Mouse (Mus musculus) neural tube, embryonic 15.5 days (tissue): ENCODE data around the gene Snx20. TPM values are rescaled to one million over a fixed set of nuclear protein-coding genes. Genes with fewer than 3 reads are reported as not detected.

Experiments used
- ATAC-seq: fragments of 200-750 bp; cut with Nextera tagmentation; 2 replicates; pipeline ENCODE4 v1.8.0; 2017; ENCODE audit warnings: mild to moderate bottlenecking, moderate TSS enrichment, moderate library complexity; ENCODE audit not compliant: low FRiP score
- H3K27ac ChIP-seq: fragments of 300-500 bp; sonication (generic); replicated peaks from 2 replicates; pipeline ENCODE4 v1.5.1; 2015; ENCODE audit warnings: mild to moderate bottlenecking, inconsistent platforms
- H3K27me3 ChIP-seq: fragments of 300-500 bp; sonication (generic); replicated peaks from 2 replicates; pipeline ENCODE4 v1.6.1; 2015; ENCODE audit warnings: inconsistent platforms
- H3K36me3 ChIP-seq: fragments of 300-500 bp; sonication (generic); 2 replicates; pipeline ENCODE4 v1.6.1; 2015; ENCODE audit warnings: inconsistent platforms
- H3K4me1 ChIP-seq: fragments of 300-500 bp; sonication (generic); 2 replicates; pipeline ENCODE4 v1.6.1; 2015; ENCODE audit warnings: inconsistent platforms
- H3K4me2 ChIP-seq: fragments of 300-500 bp; sonication (generic); 2 replicates; pipeline ENCODE4 v1.6.1; 2015; ENCODE audit warnings: inconsistent platforms, mild to moderate bottlenecking, moderate library complexity
- H3K4me3 ChIP-seq: fragments of 300-500 bp; sonication (generic); replicated peaks from 2 replicates; pipeline ENCODE4 v1.5.1; 2015; ENCODE audit warnings: mild to moderate bottlenecking, inconsistent platforms
- H3K9ac ChIP-seq: fragments of 300-500 bp; sonication (generic); replicated peaks from 2 replicates; pipeline ENCODE4 v1.6.1; 2015; ENCODE audit warnings: mild to moderate bottlenecking, inconsistent platforms
- H3K9me3 ChIP-seq: fragments of 300-500 bp; sonication (generic); replicated peaks from 2 replicates; pipeline ENCODE4 v1.6.1; 2016; ENCODE audit warnings: inconsistent platforms
- WGBS: fragments of 180-500 bp; shearing (Covaris S2); methylation state at CpG from one replicate; pipeline ENCODE4 v1.1.7; 2015; ENCODE audit warnings: mixed read lengths; 5-methylcytosine and 5-hydroxymethylcytosine counted together
- polyA plus RNA-seq: library from polyadenylated mRNA; unstranded; fragments of >200 nt; fragmentation: Nextera tagmentation; extraction: Ambion mirVana; gene quantifications from 2 replicates; pipeline ENCODE4 v1.2.1, GENCODE M21; 2015

Snx20 gene
- polyA plus RNA-seq, 1 experiment from 2014 or later = 1.2 TPM

DNA sequence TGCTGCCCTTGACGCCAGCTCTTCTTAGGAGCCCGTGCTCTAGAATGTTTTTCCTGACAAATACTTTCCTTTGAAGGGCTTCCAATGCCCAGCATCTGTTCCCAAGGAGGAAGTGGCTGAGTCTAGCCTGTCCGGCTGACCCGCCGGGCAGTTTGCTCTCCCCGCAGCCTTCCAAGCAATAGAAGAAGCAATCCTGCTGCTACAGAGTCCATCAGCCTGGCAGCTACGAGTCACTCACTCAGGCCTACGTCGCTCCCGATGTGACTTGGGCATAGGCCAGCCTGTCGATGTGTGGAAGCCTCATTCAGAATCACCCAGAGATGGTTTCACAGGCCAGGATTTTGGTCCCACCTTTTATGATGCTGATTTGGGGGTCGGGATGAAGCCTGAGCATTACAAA lies 39.9 kb downstream of the Snx20 start:
- no peak for ATAC-seq

DNA sequence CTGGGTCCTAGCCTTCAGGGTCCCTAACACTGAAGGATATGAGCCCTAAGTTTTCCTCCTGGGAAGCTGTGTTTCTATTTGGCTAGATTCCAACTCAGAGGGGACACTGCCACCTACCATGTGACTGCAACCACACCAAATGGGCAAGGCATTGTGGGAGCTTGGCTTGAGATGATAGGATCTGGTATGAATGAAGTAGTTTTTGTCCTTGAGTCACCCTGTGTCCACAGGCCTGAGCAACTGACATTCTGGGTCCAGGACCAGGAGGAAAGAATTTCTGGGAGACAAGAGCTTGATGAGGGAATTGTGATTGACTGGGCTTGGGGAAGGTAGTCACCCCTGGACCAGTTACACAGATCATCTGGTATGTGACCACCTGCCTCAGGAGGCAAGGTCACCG lies 42.0 kb downstream of the Snx20 start:
- H3K4me3 ChIP-seq = no peak overlapping the region
- WGBS = 96% methylated on average over 1 of the region's 1 CpGs
- no peaks in the 10 kb centered on the region for H3K9me3 ChIP-seq
- no peaks in the 10 kb centered on the region for H3K27me3 ChIP-seq
- H3K4me2 ChIP-seq = no peak overlapping the region
- no peaks in the 10 kb centered on the region for H3K36me3 ChIP-seq
- H3K27ac ChIP-seq = no peak overlapping the region
- no peak for ATAC-seq
- no peak overlapping the region for H3K9ac ChIP-seq
- H3K4me1 ChIP-seq = 0 out of 2 replicates have a peak, but pooled peaks cover 9% of the 10 kb centered on the region

More for the DNA sequence above, 39.9 kb downstream of the Snx20 start:
- Histone ChIP-seq H3K4me3 (no peak overlapping the region), H3K4me2 (no peak overlapping the region), H3K4me1 (0 out of 2 replicates have a peak, but pooled peaks cover 9% of the 10 kb centered on the region), H3K9ac (no peak overlapping the region), H3K36me3 (no peaks in the 10 kb centered on the region), H3K9me3 (no peaks in the 10 kb centered on the region), H3K27ac (no peak overlapping the region), H3K27me3 (no peaks in the 10 kb centered on the region)
- WGBS = 81% methylated on average over 12 of the region's 12 CpGs

DNA sequence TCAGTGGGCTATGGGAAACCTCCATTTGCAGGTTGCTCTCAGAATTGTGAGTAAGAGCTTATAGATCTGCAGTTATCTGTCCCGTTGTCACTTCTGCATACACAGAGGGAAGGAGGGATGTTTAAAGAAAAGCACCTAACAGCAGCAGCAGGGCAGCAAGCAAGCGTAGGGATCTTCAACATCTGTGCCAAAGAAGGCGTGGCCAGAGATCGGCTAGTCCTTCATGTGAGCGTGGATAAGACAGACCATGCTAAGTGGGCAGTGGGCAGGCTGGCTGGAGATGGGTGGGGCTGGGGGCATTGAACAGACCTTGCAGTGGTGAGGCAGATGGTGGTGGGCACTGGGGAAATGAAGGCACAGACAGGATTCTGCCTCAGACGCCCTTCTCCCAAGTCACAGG lies 45.7 kb downstream of the Snx20 start:
- Histone ChIP-seq H3K27ac (no peak overlapping the region), H3K4me2 (no peak overlapping the region), H3K4me1 (0 out of 2 replicates have a peak, but pooled peaks cover under 1% of the 10 kb centered on the region), H3K9me3 (no peaks in the 10 kb centered on the region), H3K4me3 (no peak overlapping the region), H3K36me3 (no peaks in the 10 kb centered on the region), H3K27me3 (no peaks in the 10 kb centered on the region), H3K9ac (no peak overlapping the region)
- 82% methylated on average over 6 of the region's 6 CpGs for WGBS
- ATAC-seq = no peak

DNA sequence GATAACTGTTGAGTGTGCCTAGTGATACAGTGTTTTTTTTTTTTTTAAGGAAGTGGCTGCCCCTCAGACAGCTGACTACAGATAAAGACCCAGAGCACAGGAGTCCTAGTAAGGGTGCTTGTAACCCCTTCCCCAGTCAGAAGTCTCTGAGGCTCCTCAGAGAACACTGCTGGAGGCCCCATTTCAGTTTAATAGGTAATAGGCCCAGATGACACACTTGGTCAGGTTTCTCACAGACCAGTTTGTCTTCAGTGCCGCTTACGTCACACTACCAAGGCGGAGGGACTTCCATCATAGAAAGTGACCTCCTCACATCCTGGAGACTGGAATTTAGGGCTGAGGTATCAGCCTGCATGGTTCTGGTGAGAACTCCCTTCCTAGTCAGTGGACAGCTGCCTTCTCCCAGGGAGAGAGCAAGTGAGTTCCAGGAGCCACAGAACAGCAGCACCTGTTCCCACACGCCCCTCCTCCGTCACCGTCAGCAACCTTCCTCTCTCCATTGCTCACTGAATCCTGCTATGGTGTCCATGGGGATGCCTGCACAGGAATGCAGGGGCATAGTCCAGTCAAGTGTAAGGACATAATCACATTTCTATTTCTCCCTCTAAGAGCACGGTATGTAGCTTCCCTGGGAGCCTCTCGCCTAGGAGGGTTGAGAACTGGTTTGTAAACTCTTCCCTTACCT lies 47.6 kb downstream of the Snx20 start:
- Histone ChIP-seq H3K9ac (no peak overlapping the region), H3K4me3 (no peak overlapping the region), H3K36me3 (no peaks in the 10 kb centered on the region), H3K27ac (no peak overlapping the region), H3K4me1 (no peaks in the 10 kb centered on the region), H3K27me3 (no peaks in the 10 kb centered on the region), H3K9me3 (no peaks in the 10 kb centered on the region), H3K4me2 (no peak overlapping the region)
- no peak for ATAC-seq
- 86% methylated on average over 8 of the region's 8 CpGs for WGBS

DNA sequence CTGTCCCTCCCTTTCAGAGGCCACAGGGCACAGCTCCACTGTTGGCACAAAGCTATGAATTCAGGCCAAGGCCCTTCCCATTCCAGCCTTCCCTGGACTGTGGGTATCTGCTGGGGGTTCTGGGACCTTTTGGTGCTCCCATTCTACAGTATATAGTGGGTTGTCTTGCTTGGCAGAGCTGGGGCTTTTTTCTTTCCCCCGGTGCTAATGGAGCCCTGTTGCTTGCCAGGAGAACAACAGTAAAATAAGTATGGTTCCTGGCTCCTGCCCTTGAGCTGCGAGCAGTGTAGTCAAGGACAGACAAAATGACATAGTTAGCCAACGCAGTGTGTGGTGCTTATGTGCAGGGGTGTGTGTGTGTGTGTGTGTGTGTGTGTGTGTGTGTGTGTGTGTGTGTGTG lies 52.1 kb downstream of the Snx20 start:
- H3K9ac ChIP-seq = no peak overlapping the region
- WGBS = 86% methylated on average over 3 of the region's 3 CpGs
- no peak overlapping the region for H3K4me3 ChIP-seq
- ATAC-seq = no peak
- peaks cover 16% of the 10 kb centered on the region for H3K4me1 ChIP-seq
- H3K4me2 ChIP-seq = no peak overlapping the region
- H3K36me3 ChIP-seq = no peaks in the 10 kb centered on the region
- no peaks in the 10 kb centered on the region for H3K9me3 ChIP-seq
- no peak overlapping the region for H3K27ac ChIP-seq
- H3K27me3 ChIP-seq = no peaks in the 10 kb centered on the region

GRCm38 (mm10) chr8:88580785-88581184 lies 55.1 kb downstream of the Snx20 start:
- Histone ChIP-seq H3K27ac (no peak overlapping the region), H3K4me3 (no peak overlapping the region), H3K4me1 (peaks cover 38% of the 10 kb centered on the region), H3K36me3 (no peaks in the 10 kb centered on the region), H3K9me3 (no peaks in the 10 kb centered on the region), H3K27me3 (no peaks in the 10 kb centered on the region), H3K4me2 (no peak overlapping the region), H3K9ac (no peak overlapping the region)
- WGBS = 90% methylated on average over 7 of the region's 7 CpGs
- ATAC-seq = no peak

DNA sequence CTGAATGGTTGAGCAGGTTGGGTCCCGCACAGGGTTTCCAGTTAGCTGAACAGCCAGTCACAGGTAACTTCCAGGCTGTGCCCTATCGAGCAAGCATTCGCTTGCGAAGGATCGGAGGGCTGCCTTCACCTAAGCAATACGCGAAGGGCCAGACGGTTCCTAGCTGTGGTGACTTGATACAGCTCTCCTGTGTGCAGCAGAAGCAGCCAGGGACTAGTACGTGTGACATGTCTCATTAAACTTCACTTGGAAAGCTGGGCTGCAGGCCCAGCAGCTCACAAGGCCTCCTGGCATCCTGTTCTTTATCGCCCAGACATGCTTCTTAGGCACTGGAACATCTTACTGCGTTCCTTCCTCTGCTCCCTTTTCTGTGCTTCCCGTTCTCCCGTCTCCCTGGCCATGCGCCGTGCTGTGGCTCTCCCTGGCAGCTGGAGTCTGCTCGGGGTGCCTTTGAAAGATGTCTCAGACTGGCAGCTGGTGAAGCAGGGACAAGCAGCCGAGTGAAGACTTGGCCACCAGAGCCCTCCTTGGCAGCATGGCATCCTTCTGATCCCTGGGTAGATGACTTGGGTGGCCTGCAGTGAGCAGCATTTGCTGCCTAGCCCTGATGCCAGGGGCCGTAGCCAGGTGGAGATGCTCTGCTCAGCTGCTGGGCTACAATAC lies 56.1 kb downstream of the Snx20 start:
- ATAC-seq = no peak
- Histone ChIP-seq H3K4me1 (peaks cover 39% of the 10 kb centered on the region), H3K27ac (peak overlapping the region; percentile 23), H3K27me3 (no peaks in the 10 kb centered on the region), H3K4me3 (no peak overlapping the region), H3K9ac (no peak overlapping the region), H3K36me3 (no peaks in the 10 kb centered on the region), H3K4me2 (no peak overlapping the region), H3K9me3 (no peaks in the 10 kb centered on the region)
- WGBS = 64% methylated on average over 18 of the region's 18 CpGs

GRCm38 (mm10) chr8:88579246-88579645 lies 56.7 kb downstream of the Snx20 start:
- Histone ChIP-seq H3K36me3 (no peaks in the 10 kb centered on the region), H3K4me3 (no peak overlapping the region), H3K4me2 (no peak overlapping the region), H3K27ac (peak overlapping the region; percentile 23; the same call in 1 of the 2 replicates), H3K9me3 (no peaks in the 10 kb centered on the region), H3K9ac (no peak overlapping the region), H3K4me1 (peaks cover 39% of the 10 kb centered on the region), H3K27me3 (no peaks in the 10 kb centered on the region)
- WGBS = 42% methylated on average over 7 of the region's 7 CpGs
- no peak for ATAC-seq

GRCm38 (mm10) chr8:88578413-88579175 lies 57.3 kb downstream of the Snx20 start:
- Histone ChIP-seq H3K4me3 (no peak overlapping the region), H3K27me3 (no peaks in the 10 kb centered on the region), H3K9me3 (no peaks in the 10 kb centered on the region), H3K36me3 (no peaks in the 10 kb centered on the region), H3K4me1 (peaks cover 43% of the 10 kb centered on the region), H3K27ac (no peak overlapping the region), H3K4me2 (no peak overlapping the region), H3K9ac (no peak overlapping the region)
- 55% methylated on average over 14 of the region's 14 CpGs for WGBS
- ATAC-seq = peak; percentile 45; the same call in 1 of the 2 replicates

- no peaks in the 10 kb centered on the region for H3K9me3 ChIP-seq
- H3K9ac ChIP-seq = no peak overlapping the region
- 54% methylated on average over 5 of the region's 5 CpGs for WGBS
- H3K36me3 ChIP-seq = no peaks in the 10 kb centered on the region
- no peak for ATAC-seq
- peaks cover 47% of the 10 kb centered on the region for H3K4me1 ChIP-seq
- no peak overlapping the region for H3K4me2 ChIP-seq
- H3K27ac ChIP-seq = no peak overlapping the region
- no peaks in the 10 kb centered on the region for H3K27me3 ChIP-seq
- no peak overlapping the region for H3K4me3 ChIP-seq
Measured at GRCm38 (mm10) chr8:88577666-88578065, 58.3 kb downstream of the Snx20 start.
